Mouse (Mus musculus): ENCODE measurements around the gene Add3.

The Add3 gene

GRCm38 (mm10) chr19:53243956-53244355, 103.7 kb downstream of the Add3 start:
- DNase-seq: no peak

- DNase-seq: no peak
Observed at GRCm38 (mm10) chr19:53247558-53247957, 107.3 kb downstream of the Add3 start.

- DNase-seq: peak; percentile 41
Observed at GRCm38 (mm10) chr19:53248023-53248494, 107.8 kb downstream of the Add3 start.

- no peak for DNase-seq
Observed at GRCm38 (mm10) chr19:53251015-53251414, 110.8 kb downstream of the Add3 start.

GRCm38 (mm10) chr19:53251656-53252055, 111.4 kb downstream of the Add3 start:
- no peak for DNase-seq

- DNase-seq: no peak
Observed at GRCm38 (mm10) chr19:53252111-53253028, 112.1 kb downstream of the Add3 start.

GRCm38 (mm10) chr19:53256361-53256760, 116.1 kb downstream of the Add3 start:
- no peak for DNase-seq

- DNase-seq: no peak
Observed at GRCm38 (mm10) chr19:53256991-53257594, 116.8 kb downstream of the Add3 start.

GRCm38 (mm10) chr19:53257631-53258560, 117.7 kb downstream of the Add3 start:
- no peak for DNase-seq

GRCm38 (mm10) chr19:53258740-53259506, 118.7 kb downstream of the Add3 start:
- DNase-seq: no peak

GRCm38 (mm10) chr19:53259541-53259940, 119.3 kb downstream of the Add3 start:
- no peak for DNase-seq

- DNase-seq: no peak
Observed at GRCm38 (mm10) chr19:53260261-53260660, 120.0 kb downstream of the Add3 start.

GRCm38 (mm10) chr19:53260828-53261227, 120.6 kb downstream of the Add3 start:
- DNase-seq: no peak

GRCm38 (mm10) chr19:53262061-53262460, 121.8 kb downstream of the Add3 start:
- DNase-seq: no peak

- no peak for DNase-seq
Observed at GRCm38 (mm10) chr19:53263859-53264733, 123.9 kb downstream of the Add3 start.

GRCm38 (mm10) chr19:53264821-53265727, 124.8 kb downstream of the Add3 start:
- no peak for DNase-seq

GRCm38 (mm10) chr19:53267305-53267704, 127.1 kb downstream of the Add3 start:
- no peak for DNase-seq

- no peak for DNase-seq
Observed at GRCm38 (mm10) chr19:53273055-53273722, 132.9 kb downstream of the Add3 start.

- DNase-seq: no peak
Observed at GRCm38 (mm10) chr19:53273781-53274428, 133.7 kb downstream of the Add3 start.

Data from thymus, postnatal 4 days (tissue).